Mouse (Mus musculus): ENCODE data around the gene Gm5849.

Gene Gm5849

DNA sequence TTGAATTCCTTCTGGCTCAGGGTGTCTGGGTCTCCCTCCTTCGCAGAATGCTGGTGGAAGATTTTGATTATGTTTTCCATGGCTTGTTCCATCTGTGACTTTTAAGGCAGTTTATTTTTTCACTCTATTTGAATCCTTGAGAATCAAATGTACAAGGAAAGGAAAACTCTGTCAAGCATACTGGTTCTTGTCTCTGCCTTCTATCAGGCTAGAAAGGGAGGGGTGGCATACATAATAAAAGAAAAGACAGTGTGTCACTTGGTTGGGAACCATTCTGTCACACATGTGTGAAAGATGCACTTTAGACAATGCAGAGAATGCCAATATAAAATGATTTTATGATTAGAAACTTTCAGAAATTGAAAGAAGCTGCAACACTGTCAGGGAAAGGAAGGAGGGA lies at the start of gene Gm5849:
Gene Gm5849, minus strand, starts transcription at position 101 of the 400 bp plus-strand sequence.
- in situ Hi-C loops (cut with MboI, MseI), result loop anchor here (5.0 kb wide), 1 partner anchor 135 kb away; no protein-coding TSS in a partner anchor

DNA sequence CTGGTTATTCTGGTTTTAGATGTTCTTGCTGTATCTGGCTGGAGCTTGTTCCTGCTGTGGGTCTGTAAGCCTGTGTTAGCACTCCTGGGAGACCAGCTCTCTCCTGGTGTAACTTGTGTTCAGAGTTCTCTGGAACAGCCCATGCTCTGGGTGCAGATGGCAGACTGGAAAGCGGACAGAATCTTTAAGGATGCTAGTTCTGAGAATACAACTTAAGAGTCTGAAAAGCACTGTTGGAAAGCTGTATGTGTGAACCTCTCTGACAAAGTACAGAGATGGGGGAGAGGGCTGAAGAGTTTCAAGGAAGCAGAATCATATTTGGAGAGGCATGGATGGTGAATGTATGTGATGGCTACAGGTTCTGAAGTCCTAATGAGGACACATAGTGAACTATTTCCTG lies 28.0 kb downstream of the Gm5849 start:
- in situ Hi-C loops (cut with MboI, MseI), result no loop called here

DNA sequence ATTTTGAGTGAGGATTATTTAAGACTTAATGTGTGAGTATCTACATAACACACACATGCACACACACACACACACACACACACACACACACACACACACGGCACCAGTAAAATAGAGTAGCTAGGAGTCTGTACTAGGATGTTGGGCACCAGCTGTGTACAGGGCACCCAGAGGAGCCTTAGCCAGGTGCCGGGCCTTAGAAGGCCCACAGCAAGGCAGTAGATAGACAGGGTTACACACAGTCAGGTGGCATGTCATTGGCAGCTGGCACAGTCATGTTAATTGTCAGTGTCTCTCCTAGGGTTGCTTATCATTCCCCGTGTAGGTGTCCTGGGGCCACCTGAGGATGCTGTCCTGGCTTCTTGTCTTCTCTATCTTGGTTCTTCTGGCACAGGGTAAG lies 51.1 kb downstream of the Gm5849 start, which contains the start of gene Pglyrp4:
Gene Pglyrp4, plus strand, starts transcription at position 301 of the 400 bp plus-strand sequence.
- in situ Hi-C loops (cut with MboI, MseI), result no loop called here
